ENCODE assay signal across 21 mouse cellular contexts in the genomic region with DNA sequence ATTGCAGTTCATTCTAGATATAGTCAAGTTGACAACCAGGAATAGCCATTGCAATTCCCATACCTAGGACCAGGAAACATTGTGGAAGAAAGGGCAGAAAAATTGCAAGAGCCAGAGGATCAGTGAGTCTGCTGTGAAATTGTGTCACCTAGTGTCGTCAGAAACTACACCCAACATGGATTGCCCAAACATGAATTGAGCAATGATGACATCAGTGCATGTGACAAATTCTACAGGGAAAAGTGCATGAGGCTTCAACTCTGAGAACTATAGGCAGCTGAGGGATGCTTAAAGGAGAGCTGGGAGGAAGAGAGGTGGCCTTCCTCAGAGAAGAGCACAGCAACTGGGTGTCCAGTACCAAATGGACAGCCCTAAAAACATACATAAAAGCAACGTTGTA. TPM values are rescaled to one million over a fixed set of nuclear protein-coding genes. Genes with fewer than 3 reads are reported as not detected.
"Had no signal": no experiment of that assay in that cellular context is flagged by ENCODE, and none has a peak within 500 bp of the region (broad histone marks: within the 10 kb centered on the region; RNA-seq: fewer than 3 reads in every experiment).

No protein-coding gene starts in this region.

- H3K9ac ChIP-seq: limb, embryonic 13.5 days; liver, embryonic 14.5 days; lung, embryonic 15.5 days; midbrain, embryonic 15.5 days; neural tube, embryonic 12.5 days; stomach, embryonic 15.5 days had no signal

- H3K36me3 ChIP-seq: limb, embryonic 13.5 days; lung, embryonic 15.5 days; midbrain, embryonic 15.5 days; neural tube, embryonic 12.5 days; stomach, embryonic 15.5 days had no signal

- ATAC-seq: midbrain, embryonic 15.5 days had no signal

- H3K9me3 ChIP-seq: limb, embryonic 13.5 days; lung, embryonic 15.5 days; midbrain, embryonic 15.5 days; neural tube, embryonic 12.5 days; stomach, embryonic 15.5 days had no signal

- H3K4me1 ChIP-seq: limb, embryonic 13.5 days; lung, embryonic 15.5 days; midbrain, embryonic 15.5 days; neural tube, embryonic 12.5 days; stomach, embryonic 15.5 days had no signal

- DNase-seq: kidney, adult 11 months; kidney, adult 9 months; kidney, postnatal 36 days; layer of hippocampus, adult 9-11 months; layer of hippocampus, postnatal 36 days; lung, postnatal 14 days; right cerebral cortex, postnatal 4 days; spleen, adult 18-20 months; thymus, adult 2 months; thymus, postnatal 25 days had no signal

- H3K4me3 ChIP-seq: limb, embryonic 13.5 days; lung, embryonic 15.5 days; megakaryocyte, embryonic 14.5 days; midbrain, embryonic 15.5 days; neural tube, embryonic 12.5 days; stomach, embryonic 15.5 days had no signal

- H3K27me3 ChIP-seq: lung, embryonic 15.5 days; midbrain, embryonic 15.5 days; neural tube, embryonic 12.5 days; stomach, embryonic 15.5 days had no signal

- H3K4me2 ChIP-seq: limb, embryonic 13.5 days; lung, embryonic 15.5 days; midbrain, embryonic 11.5 days; midbrain, embryonic 15.5 days; neural tube, embryonic 12.5 days; stomach, embryonic 15.5 days had no signal

- H3K27ac ChIP-seq: kidney, postnatal 0 days; limb, embryonic 13.5 days; liver, embryonic 14.5 days; lung, embryonic 15.5 days; midbrain, embryonic 15.5 days; neural tube, embryonic 12.5 days; stomach, embryonic 15.5 days had no signal

RNA-seq across cellular contexts. Expression of a gene that starts 6.1 kb away (rescaled TPM):
- total RNA-seq: monocyte, adult 5-6 weeks; neutrophil, adult 5-6 weeks had no signal
